Mouse (Mus musculus) liver, embryonic 18 days (tissue): ENCODE data around the gene Krt13. TPM values are rescaled to one million over a fixed set of nuclear protein-coding genes. Genes with fewer than 3 reads are reported as not detected.

Experiments used
- polyA plus RNA-seq: library from polyadenylated mRNA; depleted of rRNA; stranded (reverse); fragments of >200 nt; gene quantifications from 2 replicates; pipeline ENCODE4 v1.2.3, GENCODE M21; 2012; rRNA removed

The Krt13 gene
- not detected in 2 replicates for polyA plus RNA-seq

DNA sequence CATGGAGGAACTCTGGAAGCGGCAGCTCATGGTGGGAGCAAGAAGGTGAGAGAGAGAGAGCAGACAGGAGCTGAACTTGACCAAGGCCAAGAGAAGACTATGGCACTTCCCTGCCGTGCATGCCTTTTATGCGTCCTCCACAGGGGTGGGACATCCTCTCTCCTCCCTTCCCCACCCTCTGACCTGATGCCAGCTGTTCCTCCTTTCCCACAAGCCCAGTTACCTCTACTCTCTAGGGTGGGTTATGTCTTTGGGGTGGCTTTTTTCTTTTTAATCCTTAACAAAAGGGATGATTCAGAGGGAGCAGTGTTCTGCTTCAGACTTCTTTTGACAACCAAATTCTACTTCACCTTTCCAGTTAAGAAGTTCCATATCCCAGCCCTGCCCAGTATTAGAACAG is at the start of gene Krt13:
TSS of gene Krt13 (minus strand) at position 101 of the 400 bp plus-strand sequence.

DNA sequence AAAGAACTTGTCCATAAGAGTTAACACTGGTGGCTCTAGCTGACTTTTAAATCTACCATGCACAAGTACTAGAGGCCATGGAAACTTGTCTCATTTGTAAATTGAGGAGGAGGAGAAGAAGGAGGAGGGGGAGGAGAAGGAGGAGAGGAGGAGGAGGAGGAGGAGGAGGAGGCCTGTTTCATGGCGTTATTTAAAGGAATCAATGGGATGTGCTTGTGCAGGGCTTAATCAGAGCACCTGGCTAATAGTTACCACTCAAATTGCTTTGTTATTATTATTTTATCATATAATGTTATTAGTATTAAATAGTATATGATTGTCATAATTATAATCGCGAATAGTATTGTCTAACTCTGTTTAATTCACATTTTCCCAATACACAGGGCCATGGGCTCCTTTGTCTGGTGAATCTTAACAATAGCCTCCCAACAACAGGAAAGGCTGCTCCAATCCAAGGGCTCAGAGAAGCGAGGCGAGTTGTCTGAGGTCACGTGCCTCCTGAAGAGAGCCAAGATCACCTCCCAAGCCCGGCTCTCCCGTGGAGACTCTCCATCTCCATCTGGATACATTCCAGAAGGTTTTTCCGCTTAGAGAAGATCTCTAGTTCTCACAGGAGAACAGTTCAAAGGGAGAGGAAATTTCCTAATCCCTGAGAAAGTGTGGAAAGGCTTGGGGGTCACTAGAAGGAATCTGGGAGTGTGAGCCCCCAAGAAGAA is 27.4 kb upstream of the Krt13 start, which contains the start of gene Krt19:
TSS of gene Krt19 (minus strand) at position 51 of the 716 bp plus-strand sequence.

DNA sequence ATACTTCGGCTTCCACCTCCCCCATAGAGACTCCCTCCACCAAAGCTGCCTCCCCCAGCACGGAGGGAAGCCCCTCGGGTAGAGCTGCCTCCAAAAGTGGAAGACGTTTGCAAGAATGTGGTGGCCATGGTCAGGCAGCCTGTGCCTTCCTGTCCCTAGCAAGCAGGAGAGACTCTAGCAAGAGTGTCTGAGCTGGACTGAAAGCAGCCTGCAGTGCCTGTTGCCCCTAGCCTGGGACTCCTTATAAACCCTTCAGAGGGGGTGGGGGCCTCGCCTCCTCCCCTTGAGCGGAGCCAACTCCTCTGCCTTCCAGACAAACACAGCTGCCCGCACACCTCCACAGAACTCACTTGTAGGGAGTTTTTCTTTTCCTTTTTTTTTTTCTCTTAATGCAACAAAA is 14.4 kb upstream of the Krt13 start, which contains the start of gene Krt15:
TSS of gene Krt15 (minus strand) at position 198 of the 400 bp plus-strand sequence.

DNA sequence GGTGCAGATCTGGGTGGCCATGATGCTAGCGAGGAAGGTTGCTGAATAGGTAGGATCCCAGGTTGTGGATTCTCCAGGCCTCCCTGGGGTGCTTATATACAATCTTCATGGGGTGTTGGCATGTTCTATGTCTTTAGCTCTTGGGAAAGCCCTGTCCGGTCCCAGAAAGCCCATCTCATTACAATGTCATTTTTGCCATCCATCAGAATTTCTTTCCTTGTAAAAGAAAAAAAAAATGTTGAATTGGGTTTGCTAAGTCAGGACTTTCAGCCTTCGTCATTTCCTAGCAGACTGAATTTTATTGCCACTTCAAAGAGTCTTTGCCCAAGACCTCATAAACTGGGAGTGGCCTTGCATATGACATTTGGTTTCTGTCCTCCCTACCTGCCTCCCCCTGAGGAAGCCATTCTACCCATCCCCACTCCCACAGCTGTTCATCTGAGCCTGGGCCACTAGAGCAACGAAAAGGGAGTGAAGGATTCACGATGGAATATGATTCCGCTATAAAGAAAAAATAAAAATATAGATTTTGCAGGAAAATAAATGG is 15.7 kb downstream of the Krt13 start, which contains the start of gene Krt36:
TSS of gene Krt36 (minus strand) at position 51 of the 547 bp plus-strand sequence.

GRCm38 (mm10) chr11:100096141-100096540 is 25.2 kb downstream of the Krt13 start, which contains the start of gene Krt35:
TSS of gene Krt35 (minus strand) at chr11:100096241.

DNA sequence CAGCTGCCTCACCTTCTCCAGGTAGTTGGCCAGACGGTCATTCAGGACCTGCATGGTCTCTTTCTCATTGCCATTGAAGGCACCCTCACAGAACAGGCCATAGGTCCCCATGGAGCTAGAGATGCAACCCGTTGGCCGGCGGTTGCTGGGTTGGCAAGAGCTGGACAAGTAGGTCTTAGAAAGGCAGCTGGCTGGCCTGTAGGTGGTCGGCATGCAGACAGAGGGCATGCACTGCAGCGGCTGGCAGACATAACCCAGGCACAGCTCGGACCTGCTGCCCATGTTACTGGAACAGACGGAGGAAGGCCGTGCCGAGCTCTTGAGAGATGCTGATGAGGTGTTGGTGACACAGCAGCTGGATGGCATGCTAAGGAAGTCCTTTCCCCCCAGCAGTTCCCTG is 33.5 kb downstream of the Krt13 start, which contains the start of gene Krt32:
TSS of gene Krt32 (minus strand) at position 366 of the 400 bp plus-strand sequence.

Other genes with a start within 250 kb of the Krt13 start
- not detected in 2 replicates for gene Krtap9-1, start 248.2 kb downstream of the Krt13 start, polyA plus RNA-seq
- gene Gm11567, start 242.4 kb downstream of the Krt13 start, polyA plus RNA-seq, result not detected in 2 replicates
- gene Krtap31-1, start 213.6 kb downstream of the Krt13 start, polyA plus RNA-seq, result not detected in 2 replicates
- gene Gm11565, start 206.8 kb downstream of the Krt13 start, polyA plus RNA-seq, result not detected in 2 replicates
- not detected in 2 replicates for gene Krtap31-2, start 185.3 kb downstream of the Krt13 start, polyA plus RNA-seq
- not detected in 2 replicates for gene Krtap9-5, start 173.1 kb downstream of the Krt13 start, polyA plus RNA-seq
- gene Krtap29-1, start 142.5 kb downstream of the Krt13 start, polyA plus RNA-seq, result not detected in 2 replicates
- gene Krtap16-1, start 135.0 kb downstream of the Krt13 start, polyA plus RNA-seq, result not detected in 2 replicates
- gene Krtap17-1, start 127.6 kb downstream of the Krt13 start, polyA plus RNA-seq, result not detected in 2 replicates
- gene Krt33a, start 105.4 kb downstream of the Krt13 start, polyA plus RNA-seq, result not detected in 2 replicates
- not detected in 2 replicates for gene Krt33b, start 91.7 kb downstream of the Krt13 start, polyA plus RNA-seq
- not detected in 2 replicates for gene Krt34, start 80.0 kb downstream of the Krt13 start, polyA plus RNA-seq
- gene Krt31, start 71.0 kb downstream of the Krt13 start, polyA plus RNA-seq, result not detected in 2 replicates
- gene Krt32, start 33.3 kb downstream of the Krt13 start, polyA plus RNA-seq, result not detected in 2 replicates
- not detected in 2 replicates for gene Krt35, start 25.3 kb downstream of the Krt13 start, polyA plus RNA-seq
- not detected in 2 replicates for gene Krt36, start 15.9 kb downstream of the Krt13 start, polyA plus RNA-seq
- gene Krt15, start 14.4 kb upstream of the Krt13 start, polyA plus RNA-seq, result 0.02 TPM in 1 of 2 replicates, not detected in the other
- gene Krt19, start 27.1 kb upstream of the Krt13 start, polyA plus RNA-seq, result 7.7 and 10.3 TPM in 2 replicates
- gene Krt9, start 71.7 kb upstream of the Krt13 start, polyA plus RNA-seq, result not detected in 2 replicates
- gene Krt14, start 86.0 kb upstream of the Krt13 start, polyA plus RNA-seq, result 0.66 and 0.87 TPM in 2 replicates
- not detected in 2 replicates for gene Krt16, start 127.3 kb upstream of the Krt13 start, polyA plus RNA-seq
- 0.17 and 0.23 TPM in 2 replicates for gene Krt17, start 139.5 kb upstream of the Krt13 start, polyA plus RNA-seq
- not detected in 2 replicates for gene Krt42, start 148.3 kb upstream of the Krt13 start, polyA plus RNA-seq
- 204 and 219 TPM in 2 replicates for gene Eif1, start 198.3 kb upstream of the Krt13 start, polyA plus RNA-seq
- gene Gast, start 212.8 kb upstream of the Krt13 start, polyA plus RNA-seq, result not detected in 2 replicates
- 1.2 and 1.3 TPM in 2 replicates for gene Hap1, start 234.6 kb upstream of the Krt13 start, polyA plus RNA-seq